Mouse (Mus musculus) olfactory bulb, adult 2 months (tissue): Measurements from ENCODE around the gene Sox4. TPM values are rescaled to one million over a fixed set of nuclear protein-coding genes. Genes with fewer than 3 reads are reported as not detected.
A peak's percentile ranks its signal among the peaks of the same experiment; 100 is the strongest.

Source experiments
- H3K27ac ChIP-seq: fragments of 200-500 bp; 2 replicates; pipeline ENCODE4 v1.5.1; 2012; ENCODE audit warnings: low read depth, low read length; ENCODE audit not compliant: insufficient read depth
- H3K4me1 ChIP-seq: fragments of 200-500 bp; 2 replicates; pipeline ENCODE4 v1.6.1; 2012; ENCODE audit warnings: low read length; ENCODE audit not compliant: control insufficient read depth, insufficient read depth
- H3K4me3 ChIP-seq: fragments of 200-500 bp; 2 replicates; pipeline ENCODE4 v1.5.1; 2012; ENCODE audit warnings: mild to moderate bottlenecking, low read depth, low read length, moderate library complexity; ENCODE audit not compliant: insufficient read depth
- CTCF ChIP-seq: fragments of 200-500 bp; IDR thresholded peaks from 2 replicates; pipeline ENCODE4 v1.5.1; 2012; ENCODE audit warnings: low read depth, mild to moderate bottlenecking, low read length, moderate library complexity; ENCODE audit not compliant: insufficient read depth
- POLR2A ChIP-seq: fragments of 200-500 bp; IDR thresholded peaks from 2 replicates; pipeline ENCODE4 v1.6.1; 2012; ENCODE audit warnings: mild to moderate bottlenecking, low read depth, low read length, moderate library complexity; ENCODE audit not compliant: insufficient read depth
- WGBS: fragments of 180-500 bp; shearing (Covaris S2); methylation state at CpG from one replicate; pipeline ENCODE4 v1.1.7; 2018; 5-methylcytosine and 5-hydroxymethylcytosine counted together
- polyA plus RNA-seq: library from polyadenylated mRNA; stranded (reverse); fragments of >200 nt; gene quantifications from 2 replicates; pipeline ENCODE4 v1.2.4, GENCODE M21; 2012; ENCODE audit warnings: low replicate concordance; ENCODE audit not compliant: missing spikeins, insufficient read depth, insufficient read length

Sox4 gene
- polyA plus RNA-seq, 1 experiment = 84.4 TPM

DNA sequence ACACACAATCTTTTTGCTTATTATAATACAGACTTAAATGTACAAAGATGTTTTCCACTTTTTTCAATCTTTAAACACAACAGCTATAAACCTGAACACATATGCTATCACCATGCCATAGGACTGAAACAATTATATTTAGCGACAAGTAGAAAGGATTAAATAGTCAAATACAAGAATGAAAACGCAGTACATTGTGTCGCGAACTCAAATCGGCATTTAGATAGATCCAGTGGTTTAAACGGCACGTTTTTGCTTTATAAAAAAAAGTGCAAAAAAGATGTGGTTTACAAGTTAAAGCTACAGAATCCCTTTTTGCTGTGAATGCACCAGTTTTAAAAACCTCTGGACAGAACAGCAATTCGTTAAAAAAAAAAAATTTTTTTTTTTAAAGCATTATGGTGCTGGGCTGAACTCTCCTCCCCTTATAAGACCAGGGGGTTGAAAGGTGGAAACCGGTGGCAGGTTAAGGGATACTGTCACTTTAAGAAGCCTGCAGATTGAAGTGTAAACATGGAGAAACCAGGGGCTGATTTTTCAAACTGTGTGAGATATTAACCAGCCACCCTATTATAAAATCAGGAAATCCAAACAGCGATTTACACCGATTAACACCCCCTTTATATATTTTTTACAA lies 4.1 kb downstream of the Sox4 start:
- Histone ChIP-seq H3K4me1 (peaks cover 3% of the 10 kb centered on the region), H3K4me3 (no peak overlapping the region), H3K27ac (no peak overlapping the region)
- TF ChIP-seq CTCF (no peak), POLR2A (no peak)
- 1% methylated on average over 11 of the region's 11 CpGs for WGBS

- Histone ChIP-seq H3K4me1 (peaks cover 3% of the 10 kb centered on the region), H3K27ac (peak overlapping the region; percentile 2; the same call in 1 of the 2 replicates), H3K4me3 (peak overlapping the region; percentile 35)
- TF ChIP-seq POLR2A = no peak
- WGBS = 4% methylated on average over 10 of the region's 10 CpGs
These were observed 5.0 kb downstream of the Sox4 start for GRCm38 (mm10) chr13:28948541-28948940.

- no peak overlapping the region for H3K4me3 ChIP-seq
- no peak overlapping the region; the same call in 1 of the 2 replicates for H3K27ac ChIP-seq
- 34% methylated on average over 7 of the region's 7 CpGs for WGBS
- no peak for TF ChIP-seq POLR2A
- TF ChIP-seq CTCF = no peak
- H3K4me1 ChIP-seq = peaks cover 3% of the 10 kb centered on the region
These were observed 5.6 kb downstream of the Sox4 start for GRCm38 (mm10) chr13:28947740-28948441.

GRCm38 (mm10) chr13:28946565-28947135 lies 6.9 kb downstream of the Sox4 start:
- H3K27ac ChIP-seq = no peak overlapping the region
- peaks cover 3% of the 10 kb centered on the region for H3K4me1 ChIP-seq
- TF ChIP-seq POLR2A (no peak), CTCF (no peak)
- WGBS = 57% methylated on average over 8 of the region's 8 CpGs
- no peak overlapping the region for H3K4me3 ChIP-seq

DNA sequence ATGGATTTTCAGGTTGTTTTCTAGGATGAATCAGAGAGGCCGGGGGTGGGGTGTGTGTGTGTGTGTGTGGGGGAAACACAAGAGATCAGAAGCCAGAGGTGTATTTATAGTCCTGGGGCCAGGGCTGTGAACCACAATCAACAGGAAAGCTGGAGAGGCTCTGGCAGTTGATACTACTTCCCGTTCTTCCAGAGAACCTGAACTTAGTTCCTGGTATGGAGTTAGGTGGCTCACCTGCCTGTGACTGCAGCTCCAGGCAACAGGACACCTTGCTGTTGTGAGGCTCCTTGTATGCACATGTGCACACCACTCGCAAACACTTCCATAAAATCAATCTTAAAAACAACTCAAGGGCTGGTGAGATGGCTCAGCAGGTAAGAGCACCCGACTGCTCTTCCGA lies 7.8 kb downstream of the Sox4 start:
- Histone ChIP-seq H3K4me3 (no peak overlapping the region), H3K27ac (no peak overlapping the region), H3K4me1 (peaks cover 3% of the 10 kb centered on the region)
- TF ChIP-seq CTCF (no peak), POLR2A (no peak)
- 95% methylated on average over 5 of the region's 5 CpGs for WGBS

GRCm38 (mm10) chr13:28942926-28943325 lies 10.6 kb downstream of the Sox4 start:
- WGBS = 87% methylated on average over 4 of the region's 4 CpGs
- no peak overlapping the region for H3K4me3 ChIP-seq
- TF ChIP-seq CTCF (no peak), POLR2A (no peak)

DNA sequence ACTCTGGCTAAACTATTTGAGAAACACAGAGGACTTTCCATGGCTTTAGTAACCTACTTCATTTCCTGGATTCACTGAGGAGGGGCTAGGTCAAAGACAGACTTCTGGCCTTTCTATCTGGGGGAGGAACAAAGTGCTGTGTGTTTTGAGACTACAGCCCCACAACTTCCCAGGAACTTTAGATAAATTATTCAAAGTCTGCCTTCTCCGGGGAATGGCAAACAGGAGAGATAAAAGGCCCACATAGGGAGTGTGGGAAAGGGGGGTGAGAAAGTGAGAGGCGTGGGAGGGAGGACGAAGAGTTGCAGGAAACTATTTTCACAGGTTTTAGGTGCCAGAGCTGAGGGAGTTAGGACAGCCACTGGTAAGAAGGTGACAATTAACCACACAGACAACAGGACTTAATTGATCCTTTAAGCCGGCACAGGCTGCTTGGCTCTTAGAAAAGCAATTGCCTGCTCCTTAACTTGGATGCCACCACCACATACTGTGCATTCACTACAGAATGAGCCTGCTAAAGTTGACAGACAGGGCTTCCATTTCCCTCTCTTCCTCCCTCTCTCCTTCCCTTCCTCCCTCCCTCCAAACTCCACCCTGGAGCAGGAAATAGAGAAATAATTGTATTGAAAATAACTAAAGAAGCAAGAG lies 11.4 kb downstream of the Sox4 start:
- TF ChIP-seq CTCF = no peak
- TF ChIP-seq POLR2A = no peak
- WGBS = 26% methylated on average over 4 of the region's 4 CpGs
- H3K27ac ChIP-seq = no peak overlapping the region
- H3K4me1 ChIP-seq = no peaks in the 10 kb centered on the region
- no peak overlapping the region for H3K4me3 ChIP-seq

More at GRCm38 (mm10) chr13:28942926-28943325, 10.6 kb downstream of the Sox4 start:
- Histone ChIP-seq H3K27ac (no peak overlapping the region), H3K4me1 (no peaks in the 10 kb centered on the region)

DNA sequence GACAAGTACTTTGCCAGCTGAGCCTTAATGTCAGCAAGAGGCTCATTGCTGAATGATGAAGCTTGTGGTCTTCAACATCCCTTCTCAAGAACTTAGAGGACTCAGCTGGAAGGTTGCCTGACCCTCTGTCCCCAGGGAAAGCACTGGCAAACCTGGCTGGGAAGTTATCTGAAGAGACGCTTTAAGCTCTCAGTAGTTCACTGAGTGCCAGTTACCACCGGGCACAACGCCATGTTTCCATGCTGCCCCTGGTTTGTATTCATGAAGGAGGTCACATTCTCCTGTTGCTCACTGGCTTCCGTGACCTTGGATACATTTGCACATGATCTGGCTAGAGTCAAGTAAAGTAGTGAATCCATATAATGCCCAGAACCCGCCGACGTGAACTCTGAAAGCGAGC lies 20.1 kb downstream of the Sox4 start:
- Histone ChIP-seq H3K4me1 (no peaks in the 10 kb centered on the region), H3K27ac (no peak overlapping the region), H3K4me3 (no peak overlapping the region)
- 76% methylated on average over 8 of the region's 8 CpGs for WGBS
- TF ChIP-seq POLR2A (no peak), CTCF (no peak)

DNA sequence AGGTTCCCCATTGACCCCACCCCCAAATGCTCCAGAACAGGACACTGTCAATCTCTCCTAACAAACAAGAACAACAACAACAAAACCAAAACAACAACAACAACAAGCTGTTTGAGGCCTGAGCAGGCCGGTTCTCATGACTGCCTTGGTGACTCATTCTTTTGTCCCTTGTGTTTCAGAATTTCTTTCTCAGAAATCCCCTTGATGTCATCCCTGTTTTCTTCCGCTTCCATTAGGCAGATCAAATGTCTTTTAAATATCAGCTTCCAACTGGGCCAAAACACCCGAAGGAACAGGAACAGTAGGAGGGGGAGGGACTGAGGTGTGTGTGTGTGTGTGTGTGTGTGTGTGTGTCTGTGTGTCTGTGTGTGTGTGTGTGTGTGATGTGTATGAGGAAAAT lies 21.7 kb downstream of the Sox4 start:
- no peak for TF ChIP-seq POLR2A
- TF ChIP-seq CTCF = no peak
- no peak overlapping the region for H3K27ac ChIP-seq
- no peaks in the 10 kb centered on the region for H3K4me1 ChIP-seq
- H3K4me3 ChIP-seq = no peak overlapping the region
- WGBS = 37% methylated on average over 3 of the region's 3 CpGs

DNA sequence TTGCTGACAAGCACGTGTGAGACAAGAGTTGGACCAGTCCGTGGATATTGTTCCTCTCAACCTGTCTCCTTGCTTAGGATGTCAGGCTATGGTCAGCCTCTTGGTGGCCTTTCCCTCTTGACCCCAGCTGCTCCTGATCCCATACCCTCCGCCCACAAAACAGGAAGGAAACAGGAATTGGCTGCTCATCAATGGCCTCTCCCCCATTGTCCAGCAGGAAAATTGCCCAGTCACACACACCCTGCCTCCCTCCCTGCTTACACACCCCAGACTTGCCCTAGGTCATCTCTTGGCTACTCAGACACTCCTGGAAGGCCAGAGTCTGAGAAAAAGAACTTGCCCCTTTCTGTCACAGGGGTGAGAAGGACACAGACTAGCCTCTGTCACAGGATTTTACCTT lies 22.2 kb downstream of the Sox4 start:
- TF ChIP-seq CTCF (no peak), POLR2A (no peak)
- no peaks in the 10 kb centered on the region for H3K4me1 ChIP-seq
- no peak overlapping the region for H3K27ac ChIP-seq
- no peak overlapping the region for H3K4me3 ChIP-seq
- 94% methylated on average over 3 of the region's 3 CpGs for WGBS
